Mouse (Mus musculus) CH12.LX (cell line): ENCODE results near the gene Gm44502. TPM values are rescaled to one million over a fixed set of nuclear protein-coding genes. Genes with fewer than 3 reads are reported as not detected.

Experiments
- DNase-seq: peaks from one replicate; pipeline ENCODE4 v3.0.0-alpha.2; 2013; ENCODE audit errors: extremely low read depth
- H3K27ac ChIP-seq: 2 replicates; pipeline ENCODE4 v1.5.1; 2012; ENCODE audit warnings: low read depth, mild to moderate bottlenecking, control low read depth, moderate library complexity; ENCODE audit not compliant: insufficient read depth
- H3K27me3 ChIP-seq: replicated peaks from 2 replicates; pipeline ENCODE3; 2012; ENCODE audit warnings: inconsistent platforms
- H3K36me3 ChIP-seq, 2 experiments: replicated peaks in 1 of 2; 2 replicates each; pipeline versions ENCODE3 to v1.6.1; 2012; ENCODE audit warnings: inconsistent platforms in 1 of 2, low read length in 1 of 2, mild to moderate bottlenecking in 1 of 2, mixed read lengths in 1 of 2, moderate library complexity in 1 of 2; ENCODE audit not compliant: control insufficient read depth in 1 of 2, insufficient read depth in 1 of 2
- H3K4me1 ChIP-seq, 2 experiments: 2 replicates each; pipeline ENCODE4 v1.6.1; 2012; ENCODE audit warnings: inconsistent platforms in 1 of 2, moderate library complexity in 1 of 2; ENCODE audit not compliant: insufficient read depth in 2 of 2, control insufficient read depth in 1 of 2
- H3K4me2 ChIP-seq: 2 replicates; pipeline ENCODE4 v1.6.1; 2012; ENCODE audit warnings: low read depth, mild to moderate bottlenecking, control low read depth; ENCODE audit not compliant: poor library complexity, insufficient read depth, severe bottlenecking
- H3K4me3 ChIP-seq, 3 experiments: fragments of 150-350 bp in 1 of 3; sonication (generic) in 1 of 3; replicated peaks in 1 of 3; 2 replicates each; pipeline versions ENCODE3 to v1.5.1; 2011 to 2012; ENCODE audit warnings: low read depth in 2 of 3, low read length in 2 of 3, mild to moderate bottlenecking in 2 of 3, moderate library complexity in 2 of 3, control low read depth in 1 of 3, improper control_type of control experiment in 1 of 3, inconsistent platforms in 1 of 3, mixed read lengths in 1 of 3; ENCODE audit not compliant: poor library complexity in 1 of 3
- H3K79me2 ChIP-seq: replicated peaks from 2 replicates; pipeline ENCODE4 v1.6.1; 2012; ENCODE audit warnings: mild to moderate bottlenecking, moderate library complexity; ENCODE audit not compliant: control insufficient read depth, poor library complexity, insufficient read depth, severe bottlenecking; ENCODE audit errors: extremely low read depth
- H3K9ac ChIP-seq: 2 replicates; pipeline ENCODE4 v1.6.1; 2012; ENCODE audit warnings: low read depth, mild to moderate bottlenecking, control low read depth, moderate library complexity; ENCODE audit not compliant: insufficient read depth
- H3K9me3 ChIP-seq: replicated peaks from 2 replicates; pipeline ENCODE3; 2012; ENCODE audit warnings: low read length, inconsistent platforms, mixed read lengths
- CHD2 ChIP-seq: IDR thresholded peaks from 2 replicates; pipeline ENCODE4 v1.6.1; 2011; ENCODE audit warnings: low read length, improper control_type of control experiment
- CTCF ChIP-seq, 2 experiments: IDR thresholded peaks in 1 of 2; conservative IDR thresholded peaks in 1 of 2; 2 replicates each; pipeline ENCODE4 v1.5.1; 2011 to 2012; ENCODE audit warnings: low read depth in 2 of 2, low read length in 2 of 2, improper control_type of control experiment in 1 of 2, inconsistent platforms in 1 of 2, mild to moderate bottlenecking in 1 of 2, moderate library complexity in 1 of 2
- ELF1 ChIP-seq: IDR thresholded peaks from 2 replicates; pipeline ENCODE4 v1.6.1; 2014; ENCODE audit warnings: low read depth, mild to moderate bottlenecking, inconsistent platforms, low read length, improper control_type of control experiment
- GABPA ChIP-seq: IDR thresholded peaks from 2 replicates; pipeline ENCODE4 v1.6.1; 2012; ENCODE audit warnings: low read depth, low read length, improper control_type of control experiment, inconsistent platforms; ENCODE audit not compliant: insufficient replicate concordance
- IRF4 ChIP-seq: IDR thresholded peaks from 2 replicates; pipeline ENCODE4 v1.6.1; 2014; ENCODE audit warnings: low read depth, mild to moderate bottlenecking, inconsistent platforms, low read length, improper control_type of control experiment
- JUND ChIP-seq: conservative IDR thresholded peaks from 2 replicates; pipeline ENCODE4 v1.6.1; 2011; ENCODE audit warnings: low read depth, low read length, improper control_type of control experiment
- KAT2A ChIP-seq: IDR thresholded peaks from 2 replicates; pipeline ENCODE4 v1.6.1; 2012; ENCODE audit warnings: low read length, improper control_type of control experiment, inconsistent platforms; ENCODE audit not compliant: insufficient replicate concordance
- MAZ ChIP-seq: IDR thresholded peaks from 2 replicates; pipeline ENCODE4 v1.6.1; 2012; ENCODE audit warnings: low read depth, mild to moderate bottlenecking, inconsistent platforms, low read length, improper control_type of control experiment, moderate library complexity
- MXI1 ChIP-seq: IDR thresholded peaks from 2 replicates; pipeline ENCODE4 v1.6.1; 2011; ENCODE audit warnings: mild to moderate bottlenecking, low read depth, low read length, improper control_type of control experiment
- MYC ChIP-seq: IDR thresholded peaks from 2 replicates; pipeline ENCODE4 v1.6.1; 2011; ENCODE audit warnings: low read depth, mild to moderate bottlenecking, improper control_type of control experiment, low read length
- NRF1 ChIP-seq: IDR thresholded peaks from 2 replicates; pipeline ENCODE4 v1.6.1; 2014; ENCODE audit warnings: low read depth, mild to moderate bottlenecking, inconsistent platforms, low read length, improper control_type of control experiment, moderate library complexity
- POLR2AphosphoS2 ChIP-seq: IDR thresholded peaks from 2 replicates; pipeline ENCODE4 v1.6.1; 2011; ENCODE audit warnings: low read depth, low read length, improper control_type of control experiment
- RAD21 ChIP-seq: IDR thresholded peaks from 2 replicates; pipeline ENCODE4 v1.6.1; 2011; ENCODE audit warnings: low read depth, mild to moderate bottlenecking, low read length, improper control_type of control experiment, moderate library complexity
- RCOR1 ChIP-seq: conservative IDR thresholded peaks from 2 replicates; pipeline ENCODE4 v1.6.1; 2012; ENCODE audit warnings: low read depth, mild to moderate bottlenecking, inconsistent platforms, low read length, improper control_type of control experiment
- SIN3A ChIP-seq: IDR thresholded peaks from 2 replicates; pipeline ENCODE4 v1.6.1; 2012; ENCODE audit warnings: low read length, improper control_type of control experiment, inconsistent platforms
- SMC3 ChIP-seq: IDR thresholded peaks from 2 replicates; pipeline ENCODE4 v1.6.1; 2011; ENCODE audit warnings: low read depth, low read length, improper control_type of control experiment
- TBP ChIP-seq: conservative IDR thresholded peaks from 2 replicates; pipeline ENCODE4 v1.6.1; 2011; ENCODE audit warnings: low read depth, low read length, improper control_type of control experiment
- TCF12 ChIP-seq: IDR thresholded peaks from 2 replicates; pipeline ENCODE4 v1.6.1; 2014; ENCODE audit warnings: low read depth, mild to moderate bottlenecking, inconsistent platforms, low read length, improper control_type of control experiment
- UBTF ChIP-seq: IDR thresholded peaks from 2 replicates; pipeline ENCODE4 v1.6.1; 2012; ENCODE audit warnings: low read depth, mild to moderate bottlenecking, inconsistent platforms, low read length, improper control_type of control experiment, moderate library complexity
- ZC3H11A ChIP-seq: IDR thresholded peaks from 2 replicates; pipeline ENCODE4 v1.6.1; 2012; ENCODE audit warnings: low read depth, mild to moderate bottlenecking, inconsistent platforms, low read length, improper control_type of control experiment
- ZMIZ1 ChIP-seq: IDR thresholded peaks from 2 replicates; pipeline ENCODE4 v1.6.1; 2012; ENCODE audit warnings: low read depth, mild to moderate bottlenecking, inconsistent platforms, low read length, improper control_type of control experiment
- dilution Hi-C: fragments of 300-500 bp; cut with MboI; formaldehyde crosslinking; loops from 2 replicates; pipeline ENCODE4 v1.14.3; 2020; ENCODE audit warnings: low sequenced_read_pairs; ENCODE audit not compliant: extremely low pct_unique_long_range_greater_than_20kb, extremely low pct_ligation_motif_present
- in situ Hi-C: fragments of 300-500 bp; cut with MboI; formaldehyde crosslinking; loops from 3 replicates; pipeline ENCODE4 v1.14.3; 2019; ENCODE audit warnings: low sequenced_read_pairs, low pct_ligation_motif_present, low pct_unique_long_range_greater_than_20kb, mixed read lengths
- polyA plus RNA-seq: library from polyadenylated mRNA; unstranded; fragments of >175 nt; gene quantifications from 2 replicates; pipeline ENCODE4 v1.2.1, GENCODE M21; 2012; ENCODE audit warnings: low read depth; ENCODE audit not compliant: insufficient read length
- total RNA-seq, 2 experiments: library from RNA; depleted of rRNA; stranded (reverse); fragments of 300-350 nt in 1 of 2; fragments of >200 nt in 1 of 2; gene quantifications; 2 replicates each; pipeline ENCODE4 v1.2.3; 2012 to 2014

The Gm44502 gene
- total and polyA plus RNA-seq, 3 experiments = 0.13 to 0.15 TPM; not detected in 1

DNA sequence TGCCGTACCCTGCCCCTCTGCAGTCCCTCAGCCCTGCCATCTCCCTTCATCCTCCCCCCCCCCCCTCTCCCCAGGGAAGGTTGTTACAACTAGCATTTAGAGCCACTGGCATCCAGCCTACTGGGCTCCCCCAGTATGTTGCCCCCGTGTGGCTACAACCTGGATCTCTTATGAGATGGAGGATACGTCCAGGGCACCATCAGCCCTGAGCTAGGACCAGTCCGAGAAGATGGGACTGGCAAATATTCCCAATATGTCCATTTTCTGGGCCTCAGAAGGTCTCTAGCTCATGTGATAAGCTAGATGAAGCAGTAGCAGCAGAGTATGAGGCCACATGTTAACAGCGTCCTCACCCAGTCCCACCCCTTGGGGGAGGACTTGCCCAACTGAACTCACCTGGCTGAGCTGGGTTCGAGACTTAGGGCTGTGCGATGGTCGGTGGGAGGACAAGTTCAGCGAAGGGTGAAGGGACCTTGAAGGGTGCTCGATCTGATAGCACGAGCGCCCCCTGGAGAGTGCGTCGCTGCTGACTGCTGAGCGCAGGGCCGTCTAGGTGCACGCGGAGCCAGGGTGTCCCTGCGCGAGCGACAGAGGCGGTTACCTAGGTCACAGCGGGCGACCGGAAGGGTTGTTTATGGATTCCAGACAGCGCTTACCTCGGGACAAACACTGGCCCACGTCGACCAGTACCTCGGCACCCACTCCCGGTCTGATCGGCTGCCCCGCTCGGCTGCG is 56.3 kb downstream of the Gm44502 start:
- Histone ChIP-seq H3K4me2 (peak overlapping the region; percentile 65), H3K27ac (peak overlapping the region; percentile 83), H3K4me1 (peaks cover 0 to 26% of the 10 kb centered on the region in 2 experiments; a peak in 2 of 4 replicates), H3K9ac (peak overlapping the region; percentile 83), H3K79me2 (no peaks in the 10 kb centered on the region), H3K4me3 (peak overlapping the region; percentile 80 to 96 (median 81)), H3K27me3 (no peaks in the 10 kb centered on the region), H3K9me3 (peaks cover 3% of the 10 kb centered on the region), H3K36me3 (peaks cover 44 to 47% of the 10 kb centered on the region in 2 experiments)
- DNase-seq = peak; percentile 90
- TF ChIP-seq TBP = no peak
- TF ChIP-seq RAD21 = peak; percentile 41
- TF ChIP-seq ZMIZ1 = peak; percentile 70; the same call in 1 of the 2 replicates
- TF ChIP-seq MAZ = no peak
- TF ChIP-seq TCF12 = peak; percentile 40; the same call in 1 of the 2 replicates
- TF ChIP-seq KAT2A = no peak
- TF ChIP-seq UBTF = no peak
- peak; percentile 51 for TF ChIP-seq SMC3
- TF ChIP-seq ELF1 = no peak; the same call in 1 of the 2 replicates
- TF ChIP-seq IRF4 = peak; percentile 47
- TF ChIP-seq NRF1 = peak; percentile 44; the same call in 1 of the 2 replicates
- peak; percentile 40 to 78; a peak in 3 of 4 replicates for TF ChIP-seq CTCF (conservative IDR thresholded peaks at IDR 0.05 in 1 of 2, IDR thresholded peaks at IDR 0.05 in 1 of 2; ENCODE audit: low read depth in 2 of 2, low read length in 2 of 2)
- TF ChIP-seq JUND = no peak
- no peak for TF ChIP-seq SIN3A
- TF ChIP-seq RCOR1 = no peak
- TF ChIP-seq GABPA = no peak
- peak; percentile 63; the same call in 1 of the 2 replicates for TF ChIP-seq MXI1
- TF ChIP-seq POLR2AphosphoS2 = peak; percentile 88
- no peak for TF ChIP-seq ZC3H11A
- peak; percentile 75 for TF ChIP-seq MYC
- no peak for TF ChIP-seq CHD2
- in situ Hi-C loops = loop anchor here (25.0 kb wide), 1 partner anchor 261 kb away; the partner anchor contains the start of gene Tubgcp6
- dilution Hi-C loops = no loop called here
